Mouse (Mus musculus): ENCODE measurements at regions not wholly inside any gene's neighbourhood (a gene's known extent, or its start where the extent isn't known, plus 50 kb on each side); places are given as distances from the start of the nearest gene placed in this dataset.

- 0 out of 2 replicates have a peak, but pooled peaks cover 6% of the 10 kb centered on the region for H3K4me1 ChIP-seq (replicated peaks)
- H3K4me2 ChIP-seq: no peak overlapping the region
- no peak overlapping the region for H3K9ac ChIP-seq
- H3K4me3 ChIP-seq: no peak overlapping the region
- ATAC-seq (ENCODE audit: low FRiP score, low read depth): no peak
- H3K9me3 ChIP-seq: no peaks in the 10 kb centered on the region
- 82% methylated on average over 6 of the region's 6 CpGs for WGBS
- no peak overlapping the region for H3K27ac ChIP-seq (replicated peaks)
- no peaks in the 10 kb centered on the region for H3K27me3 ChIP-seq
- no peaks in the 10 kb centered on the region for H3K36me3 ChIP-seq
Measured at GRCm38 (mm10) chr2:27590511-27590910, 75.6 kb downstream of the Wdr5 start.

- Histone ChIP-seq H3K27me3 (no peaks in the 10 kb centered on the region), H3K27ac (replicated peaks) (no peak overlapping the region), H3K9ac (no peak overlapping the region), H3K9me3 (no peaks in the 10 kb centered on the region), H3K4me2 (no peak overlapping the region), H3K36me3 (no peaks in the 10 kb centered on the region), H3K4me3 (no peak overlapping the region), H3K4me1 (replicated peaks) (0 out of 2 replicates have a peak, but pooled peaks cover 6% of the 10 kb centered on the region)
- WGBS: 86% methylated on average over 5 of the region's 5 CpGs
- no peak for ATAC-seq (ENCODE audit: low FRiP score, low read depth)
Measured at GRCm38 (mm10) chr2:27591668-27592067, 76.7 kb downstream of the Wdr5 start.

DNA sequence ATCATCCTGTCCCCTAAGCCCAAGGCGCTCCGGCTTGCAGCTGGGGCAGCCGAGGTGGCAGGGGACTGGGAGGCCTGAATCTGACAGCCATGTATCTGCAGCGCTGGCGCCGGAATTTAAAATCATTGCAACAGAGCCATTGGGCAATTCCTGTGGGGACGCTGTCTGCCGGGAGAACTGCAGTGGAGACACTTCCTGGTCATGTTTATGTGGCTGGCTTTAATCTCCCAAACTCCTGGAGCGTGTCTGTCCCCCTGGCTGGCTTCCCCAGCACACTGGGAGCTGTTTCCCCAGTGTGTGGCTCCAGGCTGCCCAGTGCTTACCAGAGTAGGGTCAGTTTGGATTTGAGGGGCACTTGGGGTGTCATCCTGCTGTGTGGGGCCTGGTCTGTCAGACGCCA, 78.4 kb downstream of the Wdr5 start:
- Histone ChIP-seq H3K9me3 (no peaks in the 10 kb centered on the region), H3K27ac (replicated peaks) (no peak overlapping the region), H3K9ac (no peak overlapping the region), H3K4me2 (no peak overlapping the region), H3K4me1 (replicated peaks) (0 out of 2 replicates have a peak, but pooled peaks cover 6% of the 10 kb centered on the region), H3K27me3 (no peaks in the 10 kb centered on the region), H3K36me3 (no peaks in the 10 kb centered on the region), H3K4me3 (no peak overlapping the region)
- WGBS: 51% methylated on average over 10 of the region's 10 CpGs
- no peak for ATAC-seq (ENCODE audit: low FRiP score, low read depth)

DNA sequence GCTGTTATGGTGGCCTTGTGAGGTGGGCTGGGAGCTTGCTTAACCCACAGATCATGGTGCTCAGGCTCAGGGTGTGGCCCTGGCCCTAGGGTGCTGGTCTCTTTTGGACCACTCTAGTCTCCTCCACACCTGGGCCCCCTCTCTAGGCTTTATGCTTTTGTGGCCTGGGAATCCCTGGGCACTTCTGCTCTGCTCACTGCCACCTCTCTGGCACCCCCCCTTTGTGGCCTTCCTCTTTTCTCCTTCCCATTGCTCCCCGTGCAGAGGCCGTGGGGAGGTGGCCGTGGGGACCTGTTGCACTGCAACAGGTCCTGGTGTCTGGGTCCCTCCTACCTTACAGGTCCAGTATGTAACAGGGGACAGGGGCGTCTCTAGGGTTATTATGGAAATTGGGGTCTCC, 80.3 kb downstream of the Wdr5 start:
- no peaks in the 10 kb centered on the region for H3K27me3 ChIP-seq
- no peaks in the 10 kb centered on the region for H3K36me3 ChIP-seq
- H3K9me3 ChIP-seq: no peaks in the 10 kb centered on the region
- H3K4me1 ChIP-seq (replicated peaks): 0 out of 2 replicates have a peak, but pooled peaks cover 6% of the 10 kb centered on the region
- H3K27ac ChIP-seq (replicated peaks): no peak overlapping the region
- 86% methylated on average over 4 of the region's 4 CpGs for WGBS
- no peak overlapping the region for H3K4me2 ChIP-seq
- H3K4me3 ChIP-seq: no peak overlapping the region
- no peak overlapping the region for H3K9ac ChIP-seq
- no peak for ATAC-seq (ENCODE audit: low FRiP score, low read depth)

GRCm38 (mm10) chr2:27596217-27596616, 80.0 kb upstream of the Rxra start:
- Histone ChIP-seq H3K9ac (no peak overlapping the region), H3K4me1 (replicated peaks) (0 out of 2 replicates have a peak, but pooled peaks cover 6% of the 10 kb centered on the region), H3K36me3 (no peaks in the 10 kb centered on the region), H3K27me3 (no peaks in the 10 kb centered on the region), H3K9me3 (no peaks in the 10 kb centered on the region), H3K4me2 (no peak overlapping the region), H3K27ac (replicated peaks) (no peak overlapping the region), H3K4me3 (no peak overlapping the region)
- WGBS: 55% methylated on average over 2 of the region's 2 CpGs
- ATAC-seq (ENCODE audit: low FRiP score, low read depth): no peak

GRCm38 (mm10) chr2:27596966-27597365, 79.3 kb upstream of the Rxra start:
- Histone ChIP-seq H3K9ac (no peak overlapping the region), H3K4me2 (no peak overlapping the region), H3K27ac (replicated peaks) (no peak overlapping the region), H3K27me3 (no peaks in the 10 kb centered on the region), H3K4me1 (replicated peaks) (0 out of 2 replicates have a peak, but pooled peaks cover 6% of the 10 kb centered on the region), H3K4me3 (no peak overlapping the region), H3K9me3 (no peaks in the 10 kb centered on the region), H3K36me3 (no peaks in the 10 kb centered on the region)
- 74% methylated on average over 1 of the region's 1 CpGs for WGBS
- ATAC-seq (ENCODE audit: low FRiP score, low read depth): no peak

- H3K4me2 ChIP-seq: no peak overlapping the region
- H3K4me3 ChIP-seq: no peak overlapping the region
- 0 out of 2 replicates have a peak, but pooled peaks cover 6% of the 10 kb centered on the region for H3K4me1 ChIP-seq (replicated peaks)
- no peak overlapping the region for H3K27ac ChIP-seq (replicated peaks)
- H3K9me3 ChIP-seq: no peaks in the 10 kb centered on the region
- no peak for ATAC-seq (ENCODE audit: low FRiP score, low read depth)
- H3K27me3 ChIP-seq: no peaks in the 10 kb centered on the region
- no peak overlapping the region for H3K9ac ChIP-seq
- no peaks in the 10 kb centered on the region for H3K36me3 ChIP-seq
- WGBS: 79% methylated on average over 4 of the region's 4 CpGs
Measured at GRCm38 (mm10) chr2:27597901-27598300, 78.3 kb upstream of the Rxra start.

- WGBS: 60% methylated on average over 8 of the region's 8 CpGs
- Histone ChIP-seq H3K9ac (no peak overlapping the region), H3K27ac (replicated peaks) (no peak overlapping the region), H3K27me3 (no peaks in the 10 kb centered on the region), H3K4me3 (no peak overlapping the region), H3K36me3 (no peaks in the 10 kb centered on the region), H3K4me1 (replicated peaks) (no peaks in the 10 kb centered on the region), H3K9me3 (no peaks in the 10 kb centered on the region), H3K4me2 (no peak overlapping the region)
- peak; percentile 86 for ATAC-seq (ENCODE audit: low FRiP score, low read depth)
Measured at GRCm38 (mm10) chr2:27599061-27599768, 77.0 kb upstream of the Rxra start.

- Histone ChIP-seq H3K4me1 (replicated peaks) (no peaks in the 10 kb centered on the region), H3K4me2 (no peak overlapping the region), H3K9ac (no peak overlapping the region), H3K27ac (replicated peaks) (no peak overlapping the region), H3K9me3 (no peaks in the 10 kb centered on the region), H3K27me3 (no peaks in the 10 kb centered on the region), H3K36me3 (no peaks in the 10 kb centered on the region), H3K4me3 (no peak overlapping the region)
- ATAC-seq (ENCODE audit: low FRiP score, low read depth): no peak
- WGBS: 67% methylated on average over 4 of the region's 4 CpGs
Measured at GRCm38 (mm10) chr2:27599769-27600167, 76.5 kb upstream of the Rxra start.

DNA sequence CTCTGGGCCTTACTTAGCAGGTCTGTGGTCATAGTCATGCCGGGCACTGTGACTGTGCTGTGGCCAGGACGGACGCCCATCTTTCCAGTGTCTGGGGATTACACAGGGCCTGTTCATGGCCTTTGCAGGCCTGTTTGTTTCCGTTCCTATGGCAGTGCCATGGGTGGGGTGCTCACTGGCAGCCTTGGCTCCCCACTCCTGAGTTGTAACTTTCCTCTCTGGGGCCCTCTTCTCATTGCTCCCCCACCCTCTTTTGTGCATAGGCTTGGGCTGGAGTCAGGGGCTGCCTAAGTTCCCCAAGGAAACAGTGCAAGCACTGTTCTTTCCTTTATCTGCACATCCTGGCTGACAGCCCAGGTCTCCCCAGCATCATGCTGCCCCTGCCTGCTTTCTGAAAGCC, 72.9 kb upstream of the Rxra start:
- WGBS: 72% methylated on average over 4 of the region's 4 CpGs
- H3K36me3 ChIP-seq: no peaks in the 10 kb centered on the region
- H3K27ac ChIP-seq (replicated peaks): peak overlapping the region; percentile 43
- no peak overlapping the region for H3K4me3 ChIP-seq
- no peak overlapping the region for H3K9ac ChIP-seq
- no peaks in the 10 kb centered on the region for H3K9me3 ChIP-seq
- H3K27me3 ChIP-seq: no peaks in the 10 kb centered on the region
- peak; percentile 68 for ATAC-seq (ENCODE audit: low FRiP score, low read depth)
- no peak overlapping the region for H3K4me2 ChIP-seq
- no peaks in the 10 kb centered on the region for H3K4me1 ChIP-seq (replicated peaks)

- H3K36me3 ChIP-seq: no peaks in the 10 kb centered on the region
- no peak overlapping the region for H3K27ac ChIP-seq (replicated peaks)
- H3K9ac ChIP-seq: no peak overlapping the region
- no peaks in the 10 kb centered on the region for H3K4me1 ChIP-seq (replicated peaks)
- no peak overlapping the region for H3K4me3 ChIP-seq
- no peaks in the 10 kb centered on the region for H3K27me3 ChIP-seq
- no peak for ATAC-seq (ENCODE audit: low FRiP score, low read depth)
- H3K4me2 ChIP-seq: no peak overlapping the region
- H3K9me3 ChIP-seq: no peaks in the 10 kb centered on the region
- 48% methylated on average over 3 of the region's 3 CpGs for WGBS
Measured at GRCm38 (mm10) chr2:27604588-27604987, 71.7 kb upstream of the Rxra start.

DNA sequence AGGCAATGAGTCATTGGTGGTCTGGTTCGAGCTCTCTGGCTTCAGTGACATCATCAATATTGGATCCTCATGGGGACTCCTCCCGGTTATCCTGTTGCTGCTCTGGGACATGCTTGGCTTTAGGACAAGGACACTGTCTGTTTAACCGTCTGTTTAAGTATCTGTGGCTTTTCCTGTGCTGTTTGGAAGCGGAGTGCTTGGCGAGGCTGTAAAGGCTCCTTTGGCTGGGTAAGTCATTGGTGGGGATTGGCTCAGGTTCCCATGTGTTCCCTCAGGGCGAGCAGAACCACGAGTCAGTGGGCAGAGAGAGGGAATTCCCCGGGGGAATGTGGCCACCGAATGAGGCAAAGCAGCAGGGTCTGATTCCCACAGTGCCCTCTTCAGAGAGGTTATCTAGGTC, 69.4 kb upstream of the Rxra start:
- H3K4me2 ChIP-seq: no peak overlapping the region
- no peak overlapping the region for H3K27ac ChIP-seq (replicated peaks)
- no peaks in the 10 kb centered on the region for H3K27me3 ChIP-seq
- no peak for ATAC-seq (ENCODE audit: low FRiP score, low read depth)
- no peak overlapping the region for H3K9ac ChIP-seq
- no peaks in the 10 kb centered on the region for H3K36me3 ChIP-seq
- no peak overlapping the region for H3K4me3 ChIP-seq
- H3K4me1 ChIP-seq (replicated peaks): no peaks in the 10 kb centered on the region
- WGBS: 81% methylated on average over 9 of the region's 9 CpGs
- no peaks in the 10 kb centered on the region for H3K9me3 ChIP-seq

DNA sequence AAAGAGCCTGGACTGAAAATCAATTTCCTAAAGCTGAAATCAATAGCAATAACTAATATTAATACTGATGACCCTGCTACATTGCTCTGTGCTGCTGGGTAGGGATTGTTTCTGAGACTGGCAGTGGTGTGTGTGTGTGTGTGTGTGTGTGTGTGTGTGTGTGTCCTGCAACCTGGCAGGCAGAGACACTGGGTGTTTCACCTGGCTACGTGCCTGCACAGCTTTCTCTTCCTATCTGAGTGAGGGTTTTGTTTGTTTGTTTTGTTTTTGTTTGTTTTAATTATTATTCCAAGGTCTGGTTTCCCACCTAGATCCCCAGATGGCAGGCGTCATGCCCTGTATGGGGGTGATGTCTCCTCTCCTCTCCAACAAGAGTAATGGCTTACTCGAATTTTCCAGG, 54.5 kb upstream of the Rxra start:
- WGBS: 63% methylated on average over 3 of the region's 3 CpGs
- H3K36me3 ChIP-seq: no peaks in the 10 kb centered on the region
- peaks cover 14% of the 10 kb centered on the region; the same call in 1 of the 2 replicates for H3K4me1 ChIP-seq (replicated peaks)
- H3K27me3 ChIP-seq: no peaks in the 10 kb centered on the region
- no peak overlapping the region for H3K27ac ChIP-seq (replicated peaks)
- no peaks in the 10 kb centered on the region for H3K9me3 ChIP-seq
- no peak for ATAC-seq (ENCODE audit: low FRiP score, low read depth)
- H3K4me3 ChIP-seq: no peak overlapping the region
- no peak overlapping the region for H3K9ac ChIP-seq
- H3K4me2 ChIP-seq: no peak overlapping the region
